Mouse (Mus musculus): Measurements from ENCODE around the gene Pou2f1. TPM values are rescaled to one million over a fixed set of nuclear protein-coding genes. Genes with fewer than 3 reads are reported as not detected.
A peak's percentile ranks its signal among the peaks of the same experiment; 100 is the strongest.

Gene Pou2f1
- polyA plus RNA-seq, 1 experiment from 2014 or later = 27.9 TPM

DNA sequence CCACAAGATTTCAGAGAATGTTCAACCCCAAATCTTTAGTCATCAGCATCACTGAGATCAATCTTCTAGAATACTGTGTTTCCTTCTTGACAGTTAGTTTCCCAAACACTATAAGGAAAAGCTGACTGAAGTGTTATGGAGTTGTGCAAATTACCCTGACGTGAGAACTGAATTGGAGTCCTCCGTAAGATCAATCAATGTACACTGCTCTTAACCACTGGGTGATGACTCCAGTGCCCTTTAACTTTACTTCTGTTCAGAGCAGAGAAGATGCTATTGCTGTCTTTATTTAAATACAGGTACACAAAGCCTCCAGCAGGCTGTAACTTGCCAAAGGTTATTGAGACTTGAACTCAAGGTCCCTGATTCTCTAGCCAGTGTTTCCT lies 88.1 kb downstream of the Pou2f1 start:
- Histone ChIP-seq H3K4me1 (ENCODE audit: control insufficient read depth, insufficient read depth, low read length) (peaks cover 7% of the 10 kb centered on the region), H3K4me2 (ENCODE audit: low read length) (0 out of 2 replicates have a peak overlapping the region, but pooled peaks have one; percentile 4), H3K9ac (replicated peaks; ENCODE audit: low read length) (no peak overlapping the region), H3K9me3 (ENCODE audit: control insufficient read depth, low read length) (no peaks in the 10 kb centered on the region), H3K4me3 (replicated peaks; ENCODE audit: low read depth, low read length) (no peak overlapping the region), H3K27ac (replicated peaks; ENCODE audit: low read depth, low read length) (peak overlapping the region; percentile 34), H3K27me3 (ENCODE audit: control insufficient read depth, insufficient read depth, low read length) (no peaks in the 10 kb centered on the region), H3K36me3 (ENCODE audit: control insufficient read depth, insufficient read depth, low read length) (peaks cover 18% of the 10 kb centered on the region)
- DNase-seq = no peak
- WGBS = 57% methylated on average over 2 of the region's 2 CpGs
- no peak for ATAC-seq (ENCODE audit: low FRiP score, low TSS enrichment)

DNA sequence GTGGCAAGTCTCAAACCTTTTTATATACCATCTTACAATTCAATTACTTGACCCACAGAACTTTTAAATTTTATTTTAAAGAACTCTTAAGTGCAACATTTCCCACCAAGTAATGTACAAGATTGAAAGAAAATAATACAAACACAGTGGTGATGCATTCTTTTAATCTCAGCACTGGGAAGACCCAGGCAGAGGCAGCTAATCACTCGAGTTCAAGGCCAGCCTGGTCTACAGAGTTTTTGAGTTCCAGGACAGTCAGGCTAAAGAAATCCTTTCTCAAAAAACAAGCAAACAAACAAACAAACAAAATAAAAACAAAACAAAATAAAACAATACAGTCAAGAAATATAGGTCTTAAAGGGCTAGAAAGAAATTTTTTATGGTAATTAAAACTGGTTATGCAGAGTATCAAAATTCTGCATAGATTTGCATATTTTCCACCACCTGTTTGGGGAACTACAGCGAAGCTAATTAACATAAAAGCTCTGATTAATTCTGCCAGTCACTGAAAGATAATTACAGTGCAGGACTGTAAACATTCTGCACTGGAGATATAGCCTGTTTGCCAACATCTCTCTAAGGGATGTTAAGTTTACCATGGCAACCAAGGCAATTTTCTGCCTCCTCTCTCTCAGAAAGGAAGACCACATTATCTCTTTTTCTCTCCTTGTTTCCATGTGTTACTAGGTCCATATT lies 88.6 kb downstream of the Pou2f1 start:
- Histone ChIP-seq H3K36me3 (ENCODE audit: control insufficient read depth, insufficient read depth, low read length) (peaks cover 23% of the 10 kb centered on the region), H3K27me3 (ENCODE audit: control insufficient read depth, insufficient read depth, low read length) (no peaks in the 10 kb centered on the region), H3K9ac (replicated peaks; ENCODE audit: low read length) (no peak overlapping the region), H3K9me3 (ENCODE audit: control insufficient read depth, low read length) (no peaks in the 10 kb centered on the region), H3K4me3 (replicated peaks; ENCODE audit: low read depth, low read length) (no peak overlapping the region), H3K4me1 (ENCODE audit: control insufficient read depth, insufficient read depth, low read length) (peaks cover 7% of the 10 kb centered on the region), H3K4me2 (ENCODE audit: low read length) (no peak overlapping the region), H3K27ac (replicated peaks; ENCODE audit: low read depth, low read length) (peak overlapping the region; percentile 34)
- WGBS = 45% methylated on average over 2 of the region's 2 CpGs
- ATAC-seq (ENCODE audit: low FRiP score, low TSS enrichment) (peak; percentile 73; the same call in 1 of the 2 replicates), DNase-seq (peak; percentile 69)

DNA sequence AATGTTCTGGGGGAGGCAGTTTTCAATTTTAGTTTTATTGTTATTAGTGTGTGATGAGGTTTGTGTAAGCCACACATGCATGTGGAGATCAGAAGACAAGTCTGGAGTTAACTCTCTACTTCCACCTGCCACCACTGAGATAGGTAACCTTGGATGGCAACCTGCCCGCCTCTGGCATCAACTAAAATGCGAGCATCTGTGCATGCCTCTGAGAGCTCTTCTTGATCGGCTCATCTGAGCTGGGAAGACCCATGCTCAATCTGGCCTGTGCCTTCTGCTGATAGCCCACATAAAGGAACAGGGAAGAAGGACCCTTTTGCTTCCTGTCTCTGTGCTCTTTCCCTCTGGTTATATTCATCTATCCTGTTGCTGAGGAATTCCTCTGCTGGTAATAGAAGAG lies 93.0 kb downstream of the Pou2f1 start:
- H3K4me2 ChIP-seq (ENCODE audit: low read length) = no peak overlapping the region
- peaks cover 4% of the 10 kb centered on the region for H3K4me1 ChIP-seq (ENCODE audit: control insufficient read depth, insufficient read depth, low read length)
- no peak for DNase-seq
- H3K27me3 ChIP-seq (ENCODE audit: control insufficient read depth, insufficient read depth, low read length) = no peaks in the 10 kb centered on the region
- no peak overlapping the region for H3K27ac ChIP-seq (replicated peaks; ENCODE audit: low read depth, low read length)
- H3K9me3 ChIP-seq (ENCODE audit: control insufficient read depth, low read length) = no peaks in the 10 kb centered on the region
- no peak overlapping the region for H3K9ac ChIP-seq (replicated peaks; ENCODE audit: low read length)
- H3K4me3 ChIP-seq (replicated peaks; ENCODE audit: low read depth, low read length) = no peak overlapping the region
- WGBS = 88% methylated on average over 3 of the region's 3 CpGs
- H3K36me3 ChIP-seq (ENCODE audit: control insufficient read depth, insufficient read depth, low read length) = peaks cover 39% of the 10 kb centered on the region
- no peak for ATAC-seq (ENCODE audit: low FRiP score, low TSS enrichment)

DNA sequence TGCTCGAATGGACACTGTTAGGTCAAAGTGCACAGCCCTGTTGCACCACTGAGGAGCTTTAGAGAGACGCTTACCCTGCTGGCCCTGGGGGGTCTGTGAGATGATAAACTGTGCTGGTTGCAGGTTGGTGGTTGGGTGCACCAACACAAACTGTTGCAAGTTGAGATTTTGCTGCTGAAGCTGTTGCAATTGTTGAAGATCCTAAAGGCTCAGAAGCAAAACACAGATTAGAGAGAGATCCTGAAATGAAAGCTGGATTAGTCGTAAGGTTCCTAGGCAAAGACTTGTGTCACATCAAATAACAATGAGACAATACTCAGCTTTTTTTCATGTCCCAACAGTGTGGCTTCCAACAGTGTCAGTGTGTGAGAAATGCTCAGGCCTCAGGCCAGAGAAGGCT lies 93.7 kb downstream of the Pou2f1 start:
- Histone ChIP-seq H3K4me2 (ENCODE audit: low read length) (no peak overlapping the region), H3K9ac (replicated peaks; ENCODE audit: low read length) (no peak overlapping the region), H3K4me3 (replicated peaks; ENCODE audit: low read depth, low read length) (no peak overlapping the region), H3K36me3 (ENCODE audit: control insufficient read depth, insufficient read depth, low read length) (peaks cover 46% of the 10 kb centered on the region), H3K27me3 (ENCODE audit: control insufficient read depth, insufficient read depth, low read length) (no peaks in the 10 kb centered on the region), H3K9me3 (ENCODE audit: control insufficient read depth, low read length) (no peaks in the 10 kb centered on the region), H3K27ac (replicated peaks; ENCODE audit: low read depth, low read length) (no peak overlapping the region), H3K4me1 (ENCODE audit: control insufficient read depth, insufficient read depth, low read length) (no peaks in the 10 kb centered on the region)
- ATAC-seq (ENCODE audit: low FRiP score, low TSS enrichment) (no peak), DNase-seq (no peak)
- WGBS = 58% methylated on average over 3 of the region's 3 CpGs

DNA sequence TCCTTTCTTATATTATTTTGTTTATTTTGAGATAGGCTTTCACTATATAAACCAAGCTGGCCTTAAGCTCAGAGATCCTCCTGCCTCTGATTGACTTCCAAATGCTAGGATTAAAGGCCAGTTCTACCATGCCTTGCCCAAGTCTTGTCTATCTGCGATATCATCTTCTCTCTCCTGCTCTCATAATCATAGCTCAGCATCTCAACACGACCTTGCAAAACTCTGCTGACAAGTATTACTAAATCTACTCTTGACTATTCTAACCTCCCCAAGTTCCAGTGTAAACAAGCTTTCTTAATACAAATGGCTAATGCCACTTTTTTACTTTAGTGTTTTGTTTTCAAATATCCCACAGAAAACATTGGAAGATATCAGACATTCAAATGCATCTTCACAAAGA lies 94.3 kb downstream of the Pou2f1 start:
- no peaks in the 10 kb centered on the region for H3K27me3 ChIP-seq (ENCODE audit: control insufficient read depth, insufficient read depth, low read length)
- peaks cover 51% of the 10 kb centered on the region for H3K36me3 ChIP-seq (ENCODE audit: control insufficient read depth, insufficient read depth, low read length)
- WGBS = 95% methylated on average over 2 of the region's 2 CpGs
- no peaks in the 10 kb centered on the region for H3K9me3 ChIP-seq (ENCODE audit: control insufficient read depth, low read length)
- H3K4me2 ChIP-seq (ENCODE audit: low read length) = no peak overlapping the region
- no peak overlapping the region for H3K4me3 ChIP-seq (replicated peaks; ENCODE audit: low read depth, low read length)
- no peak for DNase-seq
- H3K27ac ChIP-seq (replicated peaks; ENCODE audit: low read depth, low read length) = no peak overlapping the region
- no peaks in the 10 kb centered on the region for H3K4me1 ChIP-seq (ENCODE audit: control insufficient read depth, insufficient read depth, low read length)
- H3K9ac ChIP-seq (replicated peaks; ENCODE audit: low read length) = no peak overlapping the region
- ATAC-seq (ENCODE audit: low FRiP score, low TSS enrichment) = no peak

DNA sequence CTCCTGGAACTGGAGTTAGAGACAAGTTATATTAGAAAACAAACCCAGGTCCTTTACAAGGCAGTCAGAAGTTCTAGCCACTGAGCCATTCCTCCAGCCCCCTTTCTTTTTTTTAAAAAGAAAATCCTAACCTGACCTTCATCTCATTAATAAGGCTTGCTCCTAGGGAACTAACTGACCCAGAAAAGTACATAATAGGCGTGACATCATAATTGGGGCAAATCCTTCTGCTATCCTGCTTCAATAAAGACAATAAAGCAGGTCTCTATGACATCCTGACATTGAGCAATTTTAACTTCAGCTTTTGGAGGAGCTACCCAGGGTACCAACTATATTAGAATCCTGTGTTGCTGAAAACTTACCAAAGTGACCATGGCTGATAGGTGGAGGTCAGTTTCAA lies 98.9 kb downstream of the Pou2f1 start:
- Histone ChIP-seq H3K4me1 (ENCODE audit: control insufficient read depth, insufficient read depth, low read length) (no peaks in the 10 kb centered on the region), H3K4me2 (ENCODE audit: low read length) (no peak overlapping the region), H3K27ac (replicated peaks; ENCODE audit: low read depth, low read length) (no peak overlapping the region), H3K9ac (replicated peaks; ENCODE audit: low read length) (no peak overlapping the region), H3K4me3 (replicated peaks; ENCODE audit: low read depth, low read length) (no peak overlapping the region), H3K9me3 (ENCODE audit: control insufficient read depth, low read length) (no peaks in the 10 kb centered on the region), H3K36me3 (ENCODE audit: control insufficient read depth, insufficient read depth, low read length) (peaks cover 57% of the 10 kb centered on the region), H3K27me3 (ENCODE audit: control insufficient read depth, insufficient read depth, low read length) (no peaks in the 10 kb centered on the region)
- DNase-seq (no peak), ATAC-seq (ENCODE audit: low FRiP score, low TSS enrichment) (no peak)
- WGBS = 76% methylated on average over 1 of the region's 1 CpGs

DNA sequence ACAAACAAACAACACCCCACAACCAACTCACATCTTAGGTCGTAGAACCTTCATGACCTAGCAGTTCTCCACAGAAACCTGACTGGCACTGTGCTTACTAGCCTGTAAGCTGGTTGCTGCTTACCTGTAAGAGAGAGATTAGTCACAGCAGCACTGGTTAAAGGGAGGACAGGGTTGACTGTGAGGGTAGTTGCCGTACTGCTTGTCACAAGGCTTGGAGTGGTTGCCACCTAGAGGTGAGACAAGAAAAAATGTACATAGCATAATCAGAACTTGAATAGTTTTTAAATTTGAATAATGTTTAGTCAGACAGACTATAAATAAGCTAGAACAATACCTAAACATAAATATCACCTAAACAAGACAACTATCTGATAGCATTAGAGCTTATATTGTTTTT lies 110.8 kb downstream of the Pou2f1 start:
- WGBS = 83% methylated on average over 2 of the region's 2 CpGs
- H3K4me2 ChIP-seq (ENCODE audit: low read length) = no peak overlapping the region
- peaks cover 55% of the 10 kb centered on the region for H3K36me3 ChIP-seq (ENCODE audit: control insufficient read depth, insufficient read depth, low read length)
- H3K4me1 ChIP-seq (ENCODE audit: control insufficient read depth, insufficient read depth, low read length) = no peaks in the 10 kb centered on the region
- no peaks in the 10 kb centered on the region for H3K27me3 ChIP-seq (ENCODE audit: control insufficient read depth, insufficient read depth, low read length)
- ATAC-seq (ENCODE audit: low FRiP score, low TSS enrichment) (no peak), DNase-seq (peak; percentile 19)
- H3K9ac ChIP-seq (replicated peaks; ENCODE audit: low read length) = no peak overlapping the region
- no peak overlapping the region for H3K4me3 ChIP-seq (replicated peaks; ENCODE audit: low read depth, low read length)
- H3K27ac ChIP-seq (replicated peaks; ENCODE audit: low read depth, low read length) = no peak overlapping the region
- no peaks in the 10 kb centered on the region for H3K9me3 ChIP-seq (ENCODE audit: control insufficient read depth, low read length)

DNA sequence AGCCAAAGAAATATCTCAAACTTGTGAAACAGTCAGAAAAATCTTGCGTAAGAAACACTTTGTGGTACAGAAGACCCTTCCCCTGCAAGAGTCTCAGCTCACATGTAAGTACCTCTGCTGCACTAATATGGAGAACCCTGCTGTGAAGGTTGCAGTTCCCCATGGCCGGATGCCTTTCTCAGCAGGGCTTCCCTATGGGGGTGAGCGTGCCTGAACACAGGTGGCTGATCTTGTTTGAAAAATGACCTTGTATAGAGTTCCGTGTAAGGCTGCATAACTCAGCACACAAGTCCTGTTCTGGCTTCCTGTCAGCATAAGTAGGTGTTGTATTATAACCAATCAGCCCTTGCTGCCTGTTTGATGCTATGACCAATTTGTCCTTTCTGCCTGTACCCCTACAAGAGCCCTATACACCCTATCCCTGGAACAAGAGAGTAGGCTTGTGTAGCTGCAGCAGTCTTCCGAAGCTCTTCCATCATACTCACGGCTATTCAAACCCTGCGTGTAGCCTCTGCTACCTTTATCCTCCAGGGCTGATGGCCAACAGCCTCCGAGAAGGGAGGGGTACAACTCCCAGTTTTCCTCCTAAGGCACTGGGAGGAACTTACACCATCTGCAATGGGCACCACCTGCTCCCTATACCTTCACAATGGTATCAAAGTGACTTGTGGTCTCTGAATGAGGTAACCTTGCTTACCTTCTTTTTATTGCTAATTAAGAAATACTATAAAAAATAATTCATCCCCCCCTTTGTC lies 120.2 kb downstream of the Pou2f1 start:
- no peak for DNase-seq
- Histone ChIP-seq H3K4me2 (ENCODE audit: low read length) (no peak overlapping the region), H3K9me3 (ENCODE audit: control insufficient read depth, low read length) (no peaks in the 10 kb centered on the region), H3K4me3 (replicated peaks; ENCODE audit: low read depth, low read length) (no peak overlapping the region), H3K9ac (replicated peaks; ENCODE audit: low read length) (no peak overlapping the region), H3K27me3 (ENCODE audit: control insufficient read depth, insufficient read depth, low read length) (no peaks in the 10 kb centered on the region), H3K4me1 (ENCODE audit: control insufficient read depth, insufficient read depth, low read length) (no peaks in the 10 kb centered on the region), H3K27ac (replicated peaks; ENCODE audit: low read depth, low read length) (no peak overlapping the region), H3K36me3 (ENCODE audit: control insufficient read depth, insufficient read depth, low read length) (peaks cover 34% of the 10 kb centered on the region)
- no peak for ATAC-seq (ENCODE audit: low FRiP score, low TSS enrichment)
- WGBS = 69% methylated on average over 8 of the region's 8 CpGs

DNA sequence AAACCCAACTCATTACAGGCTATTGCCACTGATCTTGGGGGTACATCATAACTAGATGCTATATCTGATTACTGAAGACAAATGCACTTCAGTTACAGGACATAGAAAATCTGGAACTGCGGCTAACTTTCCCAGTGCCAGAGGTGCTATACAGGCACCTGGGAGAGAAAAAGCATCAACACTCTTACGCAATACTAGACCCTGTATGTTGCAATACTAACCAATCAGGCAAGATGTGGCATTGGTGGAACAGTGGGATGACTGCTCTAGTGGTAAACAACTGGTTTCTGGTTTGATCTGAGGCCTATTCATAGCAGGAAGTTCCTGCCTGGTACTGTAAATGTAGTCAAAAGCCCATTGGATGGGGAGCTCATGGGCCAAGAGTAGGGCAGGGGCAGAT lies 123.7 kb downstream of the Pou2f1 start:
- Histone ChIP-seq H3K36me3 (ENCODE audit: control insufficient read depth, insufficient read depth, low read length) (peaks cover 59% of the 10 kb centered on the region), H3K27ac (replicated peaks; ENCODE audit: low read depth, low read length) (no peak overlapping the region), H3K9ac (replicated peaks; ENCODE audit: low read length) (no peak overlapping the region), H3K4me3 (replicated peaks; ENCODE audit: low read depth, low read length) (no peak overlapping the region), H3K27me3 (ENCODE audit: control insufficient read depth, insufficient read depth, low read length) (no peaks in the 10 kb centered on the region), H3K4me2 (ENCODE audit: low read length) (no peak overlapping the region), H3K9me3 (ENCODE audit: control insufficient read depth, low read length) (no peaks in the 10 kb centered on the region), H3K4me1 (ENCODE audit: control insufficient read depth, insufficient read depth, low read length) (no peaks in the 10 kb centered on the region)
- 99% methylated on average over 2 of the region's 2 CpGs for WGBS
- DNase-seq (no peak), ATAC-seq (ENCODE audit: low FRiP score, low TSS enrichment) (no peak)

Measured in midbrain, embryonic 14.5 days (tissue).